Mouse (Mus musculus): ENCODE data around the gene Rai1. TPM values are rescaled to one million over a fixed set of nuclear protein-coding genes. Genes with fewer than 3 reads are reported as not detected.

Gene Rai1
- polyA plus RNA-seq, 1 experiment from 2014 or later, result 35.6 TPM

GRCm38 (mm10) chr11:60073936-60074502, 30.8 kb upstream of the Rai1 start:
- WGBS, result 66% methylated on average over 15 of the region's 15 CpGs
- H3K27ac ChIP-seq, result no peak overlapping the region
- H3K4me2 ChIP-seq (replicated peaks), result no peak overlapping the region
- H3K27me3 ChIP-seq, result no peaks in the 10 kb centered on the region
- no peak for ATAC-seq (ENCODE audit: insufficient number of reproducible peaks, insufficient read depth, low FRiP score, low TSS enrichment)
- H3K4me1 ChIP-seq, result no peaks in the 10 kb centered on the region
- H3K9ac ChIP-seq, result no peak overlapping the region
- H3K4me3 ChIP-seq, result no peak overlapping the region
- H3K9me3 ChIP-seq, result no peaks in the 10 kb centered on the region
- H3K36me3 ChIP-seq, result no peaks in the 10 kb centered on the region

GRCm38 (mm10) chr11:60076183-60076582, 28.6 kb upstream of the Rai1 start:
- Histone ChIP-seq H3K36me3 (no peaks in the 10 kb centered on the region), H3K9ac (no peak overlapping the region), H3K4me2 (replicated peaks) (no peak overlapping the region), H3K4me1 (no peaks in the 10 kb centered on the region), H3K27ac (no peak overlapping the region), H3K27me3 (no peaks in the 10 kb centered on the region), H3K4me3 (no peak overlapping the region), H3K9me3 (no peaks in the 10 kb centered on the region)
- no peak for ATAC-seq (ENCODE audit: insufficient number of reproducible peaks, insufficient read depth, low FRiP score, low TSS enrichment)
- 79% methylated on average over 3 of the region's 3 CpGs for WGBS

- 10% methylated on average over 4 of the region's 4 CpGs for WGBS
- Histone ChIP-seq H3K4me2 (replicated peaks) (no peak overlapping the region), H3K27ac (no peak overlapping the region), H3K36me3 (no peaks in the 10 kb centered on the region), H3K9me3 (no peaks in the 10 kb centered on the region), H3K4me3 (no peak overlapping the region), H3K9ac (no peak overlapping the region), H3K27me3 (no peaks in the 10 kb centered on the region), H3K4me1 (no peaks in the 10 kb centered on the region)
- ATAC-seq (ENCODE audit: insufficient number of reproducible peaks, insufficient read depth, low FRiP score, low TSS enrichment), result no peak
Observed at GRCm38 (mm10) chr11:60076790-60077189, 28.0 kb upstream of the Rai1 start.

- no peak overlapping the region for H3K4me3 ChIP-seq
- H3K4me1 ChIP-seq, result peaks cover 3% of the 10 kb centered on the region; the same call in 1 of the 2 replicates
- H3K27me3 ChIP-seq, result no peaks in the 10 kb centered on the region
- no peak overlapping the region for H3K27ac ChIP-seq
- H3K36me3 ChIP-seq, result no peaks in the 10 kb centered on the region
- H3K9me3 ChIP-seq, result no peaks in the 10 kb centered on the region
- no peak overlapping the region for H3K4me2 ChIP-seq (replicated peaks)
- no peak overlapping the region for H3K9ac ChIP-seq
- ATAC-seq (ENCODE audit: insufficient number of reproducible peaks, insufficient read depth, low FRiP score, low TSS enrichment), result no peak
- 52% methylated on average over 2 of the region's 2 CpGs for WGBS
Observed at GRCm38 (mm10) chr11:60084589-60084988, 20.2 kb upstream of the Rai1 start.

- H3K4me1 ChIP-seq, result peaks cover 3% of the 10 kb centered on the region; the same call in 1 of the 2 replicates
Observed at GRCm38 (mm10) chr11:60086676-60087075, 18.1 kb upstream of the Rai1 start.

GRCm38 (mm10) chr11:60088947-60089346, 15.9 kb upstream of the Rai1 start:
- Histone ChIP-seq H3K4me3 (no peak overlapping the region), H3K4me1 (peaks cover 7% of the 10 kb centered on the region; the same call in 1 of the 2 replicates), H3K27ac (no peak overlapping the region), H3K36me3 (no peaks in the 10 kb centered on the region), H3K9me3 (no peaks in the 10 kb centered on the region), H3K9ac (no peak overlapping the region), H3K4me2 (replicated peaks) (no peak overlapping the region), H3K27me3 (no peaks in the 10 kb centered on the region)
- 40% methylated on average over 4 of the region's 4 CpGs for WGBS
- ATAC-seq (ENCODE audit: insufficient number of reproducible peaks, insufficient read depth, low FRiP score, low TSS enrichment), result 0 out of 2 replicates have a peak, but pooled peaks have one; percentile 43

More at GRCm38 (mm10) chr11:60086676-60087075, 18.1 kb upstream of the Rai1 start:
- H3K4me3 ChIP-seq, result no peak overlapping the region
- H3K27me3 ChIP-seq, result no peaks in the 10 kb centered on the region
- no peak for ATAC-seq (ENCODE audit: insufficient number of reproducible peaks, insufficient read depth, low FRiP score, low TSS enrichment)
- no peak overlapping the region for H3K27ac ChIP-seq
- H3K9ac ChIP-seq, result no peak overlapping the region
- 64% methylated on average over 1 of the region's 1 CpGs for WGBS
- no peaks in the 10 kb centered on the region for H3K9me3 ChIP-seq
- no peak overlapping the region for H3K4me2 ChIP-seq (replicated peaks)
- H3K36me3 ChIP-seq, result no peaks in the 10 kb centered on the region

GRCm38 (mm10) chr11:60090696-60091421, 14.0 kb upstream of the Rai1 start:
- H3K4me3 ChIP-seq, result no peak overlapping the region
- no peaks in the 10 kb centered on the region for H3K9me3 ChIP-seq
- no peak overlapping the region for H3K9ac ChIP-seq
- H3K4me2 ChIP-seq (replicated peaks), result no peak overlapping the region
- no peaks in the 10 kb centered on the region for H3K27me3 ChIP-seq
- no peaks in the 10 kb centered on the region for H3K36me3 ChIP-seq
- H3K4me1 ChIP-seq, result peaks cover 24% of the 10 kb centered on the region
- ATAC-seq (ENCODE audit: insufficient number of reproducible peaks, insufficient read depth, low FRiP score, low TSS enrichment), result no peak
- no peak overlapping the region for H3K27ac ChIP-seq
- WGBS, result 55% methylated on average over 5 of the region's 5 CpGs

- Histone ChIP-seq H3K4me2 (replicated peaks) (no peak overlapping the region), H3K4me1 (peaks cover 28% of the 10 kb centered on the region), H3K27ac (no peak overlapping the region), H3K4me3 (no peak overlapping the region), H3K9me3 (no peaks in the 10 kb centered on the region), H3K27me3 (no peaks in the 10 kb centered on the region), H3K36me3 (no peaks in the 10 kb centered on the region), H3K9ac (no peak overlapping the region)
- ATAC-seq (ENCODE audit: insufficient number of reproducible peaks, insufficient read depth, low FRiP score, low TSS enrichment), result no peak
- WGBS, result 72% methylated on average over 7 of the region's 7 CpGs
Observed at GRCm38 (mm10) chr11:60091422-60091761, 13.4 kb upstream of the Rai1 start.

GRCm38 (mm10) chr11:60093227-60093626, 11.6 kb upstream of the Rai1 start:
- H3K27me3 ChIP-seq, result no peaks in the 10 kb centered on the region
- H3K36me3 ChIP-seq, result no peaks in the 10 kb centered on the region
- H3K4me1 ChIP-seq, result peaks cover 25% of the 10 kb centered on the region
- H3K4me2 ChIP-seq (replicated peaks), result no peak overlapping the region
- H3K27ac ChIP-seq, result no peak overlapping the region
- H3K4me3 ChIP-seq, result no peak overlapping the region
- H3K9ac ChIP-seq, result no peak overlapping the region
- H3K9me3 ChIP-seq, result no peaks in the 10 kb centered on the region
- ATAC-seq (ENCODE audit: insufficient number of reproducible peaks, insufficient read depth, low FRiP score, low TSS enrichment), result no peak

- WGBS, result 37% methylated on average over 7 of the region's 7 CpGs
- Histone ChIP-seq H3K27ac (0 out of 2 replicates have a peak overlapping the region, but pooled peaks have one; percentile 41), H3K4me1 (peaks cover 25% of the 10 kb centered on the region), H3K27me3 (no peaks in the 10 kb centered on the region), H3K36me3 (no peaks in the 10 kb centered on the region), H3K9me3 (no peaks in the 10 kb centered on the region), H3K9ac (no peak overlapping the region; the same call in 1 of the 2 replicates), H3K4me3 (no peak overlapping the region), H3K4me2 (replicated peaks) (no peak overlapping the region)
- no peak for ATAC-seq (ENCODE audit: insufficient number of reproducible peaks, insufficient read depth, low FRiP score, low TSS enrichment)
Observed at GRCm38 (mm10) chr11:60093984-60094587, 10.7 kb upstream of the Rai1 start.

GRCm38 (mm10) chr11:60094909-60095810, 9.7 kb upstream of the Rai1 start:
- Histone ChIP-seq H3K27ac (peak overlapping the region; percentile 41), H3K36me3 (no peaks in the 10 kb centered on the region), H3K9ac (no peak overlapping the region), H3K4me1 (peaks cover 25% of the 10 kb centered on the region), H3K27me3 (no peaks in the 10 kb centered on the region), H3K4me3 (no peak overlapping the region), H3K4me2 (replicated peaks) (no peak overlapping the region), H3K9me3 (no peaks in the 10 kb centered on the region)
- ATAC-seq (ENCODE audit: insufficient number of reproducible peaks, insufficient read depth, low FRiP score, low TSS enrichment), result no peak; the same call in 1 of the 2 replicates
- WGBS, result 36% methylated on average over 9 of the region's 9 CpGs

Data from embryonic facial prominence, embryonic 12.5 days (tissue).